Mouse (Mus musculus): ENCODE measurements around the gene Rps27l. TPM values are rescaled to one million over a fixed set of nuclear protein-coding genes. Genes with fewer than 3 reads are reported as not detected.

Rps27l gene
- polyA plus RNA-seq, 1 experiment from 2014 or later: 839 TPM

- no peak overlapping the region for H3K4me3 ChIP-seq (replicated peaks; ENCODE audit: low read length)
- no peaks in the 10 kb centered on the region for H3K27me3 ChIP-seq (ENCODE audit: control insufficient read depth, insufficient read depth, low read length)
- ATAC-seq (ENCODE audit: insufficient read depth, low FRiP score): no peak
- WGBS: 60% methylated on average over 8 of the region's 8 CpGs
- H3K4me2 ChIP-seq (ENCODE audit: low read depth, low read length): no peak overlapping the region
- H3K36me3 ChIP-seq (ENCODE audit: control insufficient read depth, insufficient read depth, low read length): peaks cover 14% of the 10 kb centered on the region; the same call in 1 of the 2 replicates
- no peaks in the 10 kb centered on the region for H3K9me3 ChIP-seq (replicated peaks; ENCODE audit: control insufficient read depth, low read length)
- no peak overlapping the region for H3K27ac ChIP-seq (ENCODE audit: low read length)
- no peaks in the 10 kb centered on the region for H3K4me1 ChIP-seq (ENCODE audit: control insufficient read depth, insufficient read depth, low read length)
- no peak overlapping the region for H3K9ac ChIP-seq (ENCODE audit: low read length)
Observed at GRCm38 (mm10) chr9:66967492-66967891, 21.6 kb downstream of the Rps27l start.

- H3K9ac ChIP-seq (ENCODE audit: low read length): no peak overlapping the region
- H3K4me3 ChIP-seq (replicated peaks; ENCODE audit: low read length): no peak overlapping the region
- H3K4me2 ChIP-seq (ENCODE audit: low read depth, low read length): no peak overlapping the region
- peaks cover 5% of the 10 kb centered on the region; the same call in 1 of the 2 replicates for H3K4me1 ChIP-seq (ENCODE audit: control insufficient read depth, insufficient read depth, low read length)
- H3K9me3 ChIP-seq (replicated peaks; ENCODE audit: control insufficient read depth, low read length): no peaks in the 10 kb centered on the region
- ATAC-seq (ENCODE audit: insufficient read depth, low FRiP score): no peak
- WGBS: 86% methylated on average over 8 of the region's 8 CpGs
- no peak overlapping the region for H3K27ac ChIP-seq (ENCODE audit: low read length)
- H3K36me3 ChIP-seq (ENCODE audit: control insufficient read depth, insufficient read depth, low read length): peaks cover 14% of the 10 kb centered on the region; the same call in 1 of the 2 replicates
- H3K27me3 ChIP-seq (ENCODE audit: control insufficient read depth, insufficient read depth, low read length): no peaks in the 10 kb centered on the region
Observed at GRCm38 (mm10) chr9:66971116-66971515, 25.2 kb downstream of the Rps27l start.

- Histone ChIP-seq H3K4me2 (ENCODE audit: low read depth, low read length) (peak overlapping the region; percentile 72), H3K4me1 (ENCODE audit: control insufficient read depth, insufficient read depth, low read length) (peaks cover 5% of the 10 kb centered on the region; the same call in 1 of the 2 replicates), H3K36me3 (ENCODE audit: control insufficient read depth, insufficient read depth, low read length) (peaks cover 11% of the 10 kb centered on the region; the same call in 1 of the 2 replicates), H3K27me3 (ENCODE audit: control insufficient read depth, insufficient read depth, low read length) (no peaks in the 10 kb centered on the region), H3K9ac (ENCODE audit: low read length) (peak overlapping the region; percentile 85), H3K27ac (ENCODE audit: low read length) (peak overlapping the region; percentile 86), H3K9me3 (replicated peaks; ENCODE audit: control insufficient read depth, low read length) (no peaks in the 10 kb centered on the region), H3K4me3 (replicated peaks; ENCODE audit: low read length) (peak overlapping the region; percentile 90)
- peak; percentile 78 for ATAC-seq (ENCODE audit: insufficient read depth, low FRiP score)
- under 1% methylated on average over 34 of the region's 41 CpGs for whole genome bisulfite sequencing
Observed at GRCm38 (mm10) chr9:66974721-66975225, 28.9 kb downstream of the Rps27l start.

- Histone ChIP-seq H3K4me2 (ENCODE audit: low read depth, low read length) (peak within 1 kb of the TSS; percentile 72), H3K36me3 (ENCODE audit: control insufficient read depth, insufficient read depth, low read length) (peaks cover 7% of the 10 kb centered on the region; the same call in 1 of the 2 replicates), H3K9me3 (replicated peaks; ENCODE audit: control insufficient read depth, low read length) (no peaks in the 10 kb centered on the region), H3K27ac (ENCODE audit: low read length) (peak within 1 kb of the TSS; percentile 86), H3K4me1 (ENCODE audit: control insufficient read depth, insufficient read depth, low read length) (peaks cover 5% of the 10 kb centered on the region; the same call in 1 of the 2 replicates), H3K9ac (ENCODE audit: low read length) (peak within 1 kb of the TSS; percentile 85), H3K27me3 (ENCODE audit: control insufficient read depth, insufficient read depth, low read length) (no peaks in the 10 kb centered on the region), H3K4me3 (replicated peaks; ENCODE audit: low read length) (peak within 1 kb of the TSS; percentile 90)
- 1% methylated on average over 32 of the region's 32 CpGs for WGBS
- peak; percentile 98 for ATAC-seq (ENCODE audit: insufficient read depth, low FRiP score)
Observed at GRCm38 (mm10) chr9:66975239-66975645, 29.4 kb downstream of the Rps27l start, which contains the start of gene Lactb. Lactb (minus strand) TSS chr9:66975484.

GRCm38 (mm10) chr9:66977121-66977520, 31.2 kb downstream of the Rps27l start:
- no peak for ATAC-seq (ENCODE audit: insufficient read depth, low FRiP score)
- Histone ChIP-seq H3K4me1 (ENCODE audit: control insufficient read depth, insufficient read depth, low read length) (peaks cover 5% of the 10 kb centered on the region; the same call in 1 of the 2 replicates), H3K4me2 (ENCODE audit: low read depth, low read length) (no peak overlapping the region), H3K27ac (ENCODE audit: low read length) (no peak overlapping the region), H3K9me3 (replicated peaks; ENCODE audit: control insufficient read depth, low read length) (no peaks in the 10 kb centered on the region), H3K9ac (ENCODE audit: low read length) (no peak overlapping the region), H3K27me3 (ENCODE audit: control insufficient read depth, insufficient read depth, low read length) (no peaks in the 10 kb centered on the region), H3K4me3 (replicated peaks; ENCODE audit: low read length) (no peak overlapping the region), H3K36me3 (ENCODE audit: control insufficient read depth, insufficient read depth, low read length) (no peaks in the 10 kb centered on the region)
- 65% methylated on average over 5 of the region's 5 CpGs for WGBS

GRCm38 (mm10) chr9:66977982-66978381, 32.1 kb downstream of the Rps27l start:
- H3K9me3 ChIP-seq (replicated peaks; ENCODE audit: control insufficient read depth, low read length): no peaks in the 10 kb centered on the region
- ATAC-seq (ENCODE audit: insufficient read depth, low FRiP score): no peak
- 90% methylated on average over 1 of the region's 1 CpGs for WGBS

GRCm38 (mm10) chr9:66978468-66978867, 32.6 kb downstream of the Rps27l start:
- Histone ChIP-seq H3K4me1 (ENCODE audit: control insufficient read depth, insufficient read depth, low read length) (peaks cover 5% of the 10 kb centered on the region; the same call in 1 of the 2 replicates), H3K4me2 (ENCODE audit: low read depth, low read length) (no peak overlapping the region), H3K9ac (ENCODE audit: low read length) (no peak overlapping the region), H3K4me3 (replicated peaks; ENCODE audit: low read length) (no peak overlapping the region), H3K27me3 (ENCODE audit: control insufficient read depth, insufficient read depth, low read length) (no peaks in the 10 kb centered on the region), H3K36me3 (ENCODE audit: control insufficient read depth, insufficient read depth, low read length) (no peaks in the 10 kb centered on the region), H3K9me3 (replicated peaks; ENCODE audit: control insufficient read depth, low read length) (no peaks in the 10 kb centered on the region), H3K27ac (ENCODE audit: low read length) (no peak overlapping the region)
- ATAC-seq (ENCODE audit: insufficient read depth, low FRiP score): no peak
- WGBS: 81% methylated on average over 1 of the region's 1 CpGs

More at GRCm38 (mm10) chr9:66977982-66978381, 32.1 kb downstream of the Rps27l start:
- no peak overlapping the region for H3K4me2 ChIP-seq (ENCODE audit: low read depth, low read length)
- no peaks in the 10 kb centered on the region for H3K36me3 ChIP-seq (ENCODE audit: control insufficient read depth, insufficient read depth, low read length)
- no peak overlapping the region for H3K4me3 ChIP-seq (replicated peaks; ENCODE audit: low read length)
- H3K27me3 ChIP-seq (ENCODE audit: control insufficient read depth, insufficient read depth, low read length): no peaks in the 10 kb centered on the region
- H3K27ac ChIP-seq (ENCODE audit: low read length): no peak overlapping the region
- no peak overlapping the region for H3K9ac ChIP-seq (ENCODE audit: low read length)
- peaks cover 5% of the 10 kb centered on the region; the same call in 1 of the 2 replicates for H3K4me1 ChIP-seq (ENCODE audit: control insufficient read depth, insufficient read depth, low read length)

GRCm38 (mm10) chr9:66980458-66980857, 34.6 kb downstream of the Rps27l start:
- Histone ChIP-seq H3K4me2 (ENCODE audit: low read depth, low read length) (no peak overlapping the region), H3K4me3 (replicated peaks; ENCODE audit: low read length) (no peak overlapping the region), H3K9me3 (replicated peaks; ENCODE audit: control insufficient read depth, low read length) (no peaks in the 10 kb centered on the region), H3K36me3 (ENCODE audit: control insufficient read depth, insufficient read depth, low read length) (no peaks in the 10 kb centered on the region), H3K27ac (ENCODE audit: low read length) (no peak overlapping the region), H3K27me3 (ENCODE audit: control insufficient read depth, insufficient read depth, low read length) (no peaks in the 10 kb centered on the region), H3K9ac (ENCODE audit: low read length) (no peak overlapping the region), H3K4me1 (ENCODE audit: control insufficient read depth, insufficient read depth, low read length) (no peaks in the 10 kb centered on the region)
- peak; percentile 31; the same call in 1 of the 2 replicates for ATAC-seq (ENCODE audit: insufficient read depth, low FRiP score)
- 10% methylated on average over 5 of the region's 5 CpGs for WGBS

- Histone ChIP-seq H3K36me3 (ENCODE audit: control insufficient read depth, insufficient read depth, low read length) (no peaks in the 10 kb centered on the region), H3K4me3 (replicated peaks; ENCODE audit: low read length) (no peak overlapping the region), H3K4me1 (ENCODE audit: control insufficient read depth, insufficient read depth, low read length) (no peaks in the 10 kb centered on the region), H3K9me3 (replicated peaks; ENCODE audit: control insufficient read depth, low read length) (no peaks in the 10 kb centered on the region), H3K27ac (ENCODE audit: low read length) (peak overlapping the region; percentile 65), H3K4me2 (ENCODE audit: low read depth, low read length) (no peak overlapping the region), H3K27me3 (ENCODE audit: control insufficient read depth, insufficient read depth, low read length) (no peaks in the 10 kb centered on the region), H3K9ac (ENCODE audit: low read length) (no peak overlapping the region)
- 73% methylated on average over 7 of the region's 7 CpGs for WGBS
- no peak for ATAC-seq (ENCODE audit: insufficient read depth, low FRiP score)
Observed at GRCm38 (mm10) chr9:66982085-66982484, 36.2 kb downstream of the Rps27l start.

Data from stomach, embryonic 16.5 days (tissue).